Mouse (Mus musculus): ENCODE measurements around the gene Ccser1. TPM values are rescaled to one million over a fixed set of nuclear protein-coding genes. Genes with fewer than 3 reads are reported as not detected.
"Not testable (repeated sequence)": the region's sequence is repeated elsewhere in the genome, so short reads cannot be mapped to it uniquely, and the experiment has no call there.

Ccser1 gene
- polyA plus RNA-seq, 1 experiment from 2014 or later = 25.3 TPM

- Histone ChIP-seq H3K4me2 (no peak overlapping the region), H3K9me3 (replicated peaks) (no peaks in the 10 kb centered on the region), H3K36me3 (no peaks in the 10 kb centered on the region), H3K27ac (replicated peaks) (no peak overlapping the region), H3K4me1 (no peaks in the 10 kb centered on the region), H3K9ac (replicated peaks) (no peak overlapping the region), H3K27me3 (replicated peaks) (no peaks in the 10 kb centered on the region), H3K4me3 (replicated peaks) (no peak overlapping the region)
- whole genome bisulfite sequencing = 93% methylated on average over 1 of the region's 1 CpGs
- ATAC-seq (ENCODE audit: low FRiP score) = no peak
These were observed 756.5 kb downstream of the Ccser1 start for GRCm38 (mm10) chr6:61936656-61937055.

- Histone ChIP-seq H3K27me3 (replicated peaks) (no peaks in the 10 kb centered on the region), H3K36me3 (no peaks in the 10 kb centered on the region), H3K4me2 (no peak overlapping the region), H3K4me1 (no peaks in the 10 kb centered on the region), H3K27ac (replicated peaks) (no peak overlapping the region), H3K4me3 (replicated peaks) (no peak overlapping the region), H3K9ac (replicated peaks) (no peak overlapping the region), H3K9me3 (replicated peaks) (no peaks in the 10 kb centered on the region)
- ATAC-seq (ENCODE audit: low FRiP score) = no peak
- WGBS = 71% methylated on average over 1 of the region's 1 CpGs
These were observed 759.1 kb downstream of the Ccser1 start for GRCm38 (mm10) chr6:61939236-61939635.

- Histone ChIP-seq H3K4me2 (no peak overlapping the region), H3K27ac (replicated peaks) (no peak overlapping the region), H3K4me3 (replicated peaks) (no peak overlapping the region), H3K27me3 (replicated peaks) (no peaks in the 10 kb centered on the region), H3K36me3 (no peaks in the 10 kb centered on the region), H3K9me3 (replicated peaks) (no peaks in the 10 kb centered on the region), H3K9ac (replicated peaks) (no peak overlapping the region), H3K4me1 (no peaks in the 10 kb centered on the region)
- no peak for ATAC-seq (ENCODE audit: low FRiP score)
- 86% methylated on average over 2 of the region's 2 CpGs for WGBS
These were observed 773.6 kb downstream of the Ccser1 start for GRCm38 (mm10) chr6:61953703-61954102.

- ATAC-seq (ENCODE audit: low FRiP score) = no peak
- WGBS = 52% methylated on average over 2 of the region's 2 CpGs
These were observed 796.8 kb downstream of the Ccser1 start for GRCm38 (mm10) chr6:61976878-61977277.

GRCm38 (mm10) chr6:61978379-61978778, 798.3 kb downstream of the Ccser1 start:
- no peak overlapping the region for H3K4me3 ChIP-seq (replicated peaks)
- H3K27me3 ChIP-seq (replicated peaks) = no peaks in the 10 kb centered on the region
- ATAC-seq (ENCODE audit: low FRiP score) = no peak
- no peaks in the 10 kb centered on the region for H3K9me3 ChIP-seq (replicated peaks)
- no peak overlapping the region for H3K27ac ChIP-seq (replicated peaks)
- no peaks in the 10 kb centered on the region for H3K4me1 ChIP-seq
- H3K9ac ChIP-seq (replicated peaks) = no peak overlapping the region
- no peaks in the 10 kb centered on the region for H3K36me3 ChIP-seq
- 29% methylated on average over 2 of the region's 2 CpGs for WGBS
- H3K4me2 ChIP-seq = no peak overlapping the region

More at GRCm38 (mm10) chr6:61976878-61977277, 796.8 kb downstream of the Ccser1 start:
- H3K27ac ChIP-seq (replicated peaks) = no peak overlapping the region
- no peak overlapping the region for H3K9ac ChIP-seq (replicated peaks)
- H3K27me3 ChIP-seq (replicated peaks) = no peaks in the 10 kb centered on the region
- no peak overlapping the region for H3K4me3 ChIP-seq (replicated peaks)
- H3K9me3 ChIP-seq (replicated peaks) = no peaks in the 10 kb centered on the region
- H3K4me1 ChIP-seq = no peaks in the 10 kb centered on the region
- H3K36me3 ChIP-seq = no peaks in the 10 kb centered on the region
- no peak overlapping the region for H3K4me2 ChIP-seq

GRCm38 (mm10) chr6:62014374-62014773, 834.2 kb downstream of the Ccser1 start:
- no peak overlapping the region for H3K9ac ChIP-seq (replicated peaks)
- H3K27ac ChIP-seq (replicated peaks) = no peak overlapping the region
- H3K9me3 ChIP-seq (replicated peaks) = no peaks in the 10 kb centered on the region
- H3K4me1 ChIP-seq = no peaks in the 10 kb centered on the region
- ATAC-seq (ENCODE audit: low FRiP score) = no peak
- H3K27me3 ChIP-seq (replicated peaks) = no peaks in the 10 kb centered on the region
- H3K4me3 ChIP-seq (replicated peaks) = no peak overlapping the region
- H3K4me2 ChIP-seq = no peak overlapping the region
- no peaks in the 10 kb centered on the region for H3K36me3 ChIP-seq

- no peak overlapping the region for H3K4me3 ChIP-seq (replicated peaks)
- no peak overlapping the region for H3K27ac ChIP-seq (replicated peaks)
- no peaks in the 10 kb centered on the region for H3K36me3 ChIP-seq
- no peaks in the 10 kb centered on the region for H3K9me3 ChIP-seq (replicated peaks)
- no peak overlapping the region for H3K4me2 ChIP-seq
- H3K9ac ChIP-seq (replicated peaks) = no peak overlapping the region
- WGBS = 17% methylated on average over 1 of the region's 1 CpGs
- no peaks in the 10 kb centered on the region for H3K27me3 ChIP-seq (replicated peaks)
- ATAC-seq (ENCODE audit: low FRiP score) = no peak
- no peaks in the 10 kb centered on the region for H3K4me1 ChIP-seq
These were observed 864.3 kb downstream of the Ccser1 start for GRCm38 (mm10) chr6:62044454-62044853.

GRCm38 (mm10) chr6:62045042-62045441, 864.9 kb downstream of the Ccser1 start:
- not testable (repeated sequence) for H3K36me3 ChIP-seq; H3K9me3 ChIP-seq (replicated peaks); H3K4me2 ChIP-seq

GRCm38 (mm10) chr6:62055276-62055675, 875.2 kb downstream of the Ccser1 start:
- no peaks in the 10 kb centered on the region for H3K27me3 ChIP-seq (replicated peaks)
- H3K9ac ChIP-seq (replicated peaks) = no peak overlapping the region
- H3K4me3 ChIP-seq (replicated peaks) = no peak overlapping the region
- 73% methylated on average over 2 of the region's 2 CpGs for WGBS
- no peaks in the 10 kb centered on the region for H3K4me1 ChIP-seq
- ATAC-seq (ENCODE audit: low FRiP score) = no peak
- H3K9me3 ChIP-seq (replicated peaks) = no peaks in the 10 kb centered on the region
- no peaks in the 10 kb centered on the region for H3K36me3 ChIP-seq
- H3K27ac ChIP-seq (replicated peaks) = no peak overlapping the region
- no peak overlapping the region for H3K4me2 ChIP-seq

More at GRCm38 (mm10) chr6:62045042-62045441, 864.9 kb downstream of the Ccser1 start:
- ATAC-seq (ENCODE audit: low FRiP score); H3K27ac ChIP-seq (replicated peaks); H3K9ac ChIP-seq (replicated peaks); H3K4me1 ChIP-seq; H3K27me3 ChIP-seq (replicated peaks); H3K4me3 ChIP-seq (replicated peaks): not testable (repeated sequence)
- WGBS = 30% methylated on average over 1 of the region's 1 CpGs

- Histone ChIP-seq H3K4me3 (replicated peaks) (no peak overlapping the region), H3K36me3 (no peaks in the 10 kb centered on the region), H3K4me1 (no peaks in the 10 kb centered on the region), H3K9ac (replicated peaks) (no peak overlapping the region), H3K9me3 (replicated peaks) (no peaks in the 10 kb centered on the region), H3K4me2 (no peak overlapping the region), H3K27me3 (replicated peaks) (no peaks in the 10 kb centered on the region), H3K27ac (replicated peaks) (no peak overlapping the region)
- ATAC-seq (ENCODE audit: low FRiP score) = no peak
- WGBS = 47% methylated on average over 6 of the region's 6 CpGs
These were observed 886.4 kb downstream of the Ccser1 start for GRCm38 (mm10) chr6:62066363-62067023.

- Histone ChIP-seq H3K36me3 (no peaks in the 10 kb centered on the region), H3K9me3 (replicated peaks) (no peaks in the 10 kb centered on the region), H3K4me1 (no peaks in the 10 kb centered on the region), H3K9ac (replicated peaks) (no peak overlapping the region), H3K27me3 (replicated peaks) (no peaks in the 10 kb centered on the region), H3K4me2 (no peak overlapping the region), H3K27ac (replicated peaks) (no peak overlapping the region), H3K4me3 (replicated peaks) (no peak overlapping the region)
- ATAC-seq (ENCODE audit: low FRiP score) = no peak
- WGBS = 68% methylated on average over 4 of the region's 4 CpGs
These were observed 886.9 kb downstream of the Ccser1 start for GRCm38 (mm10) chr6:62067024-62067380.

- Histone ChIP-seq H3K9me3 (replicated peaks) (no peaks in the 10 kb centered on the region), H3K27ac (replicated peaks) (no peak overlapping the region), H3K27me3 (replicated peaks) (no peaks in the 10 kb centered on the region), H3K4me2 (no peak overlapping the region), H3K9ac (replicated peaks) (no peak overlapping the region), H3K4me3 (replicated peaks) (no peak overlapping the region), H3K36me3 (no peaks in the 10 kb centered on the region), H3K4me1 (no peaks in the 10 kb centered on the region)
- no peak for ATAC-seq (ENCODE audit: low FRiP score)
- 41% methylated on average over 2 of the region's 2 CpGs for WGBS
These were observed 925.3 kb downstream of the Ccser1 start for GRCm38 (mm10) chr6:62105464-62105863.

All from neural tube, embryonic 15.5 days (tissue).